Mouse (Mus musculus) olfactory bulb, adult 2 months (tissue): ENCODE measurements around the gene Ncl.

Source experiments
- CTCF ChIP-seq: fragments of 200-500 bp; IDR thresholded peaks from 2 replicates; pipeline ENCODE4 v1.5.1; 2012; ENCODE audit warnings: low read depth, mild to moderate bottlenecking, low read length, moderate library complexity; ENCODE audit not compliant: insufficient read depth
- POLR2A ChIP-seq: fragments of 200-500 bp; IDR thresholded peaks from 2 replicates; pipeline ENCODE4 v1.6.1; 2012; ENCODE audit warnings: mild to moderate bottlenecking, low read depth, low read length, moderate library complexity; ENCODE audit not compliant: insufficient read depth

DNA sequence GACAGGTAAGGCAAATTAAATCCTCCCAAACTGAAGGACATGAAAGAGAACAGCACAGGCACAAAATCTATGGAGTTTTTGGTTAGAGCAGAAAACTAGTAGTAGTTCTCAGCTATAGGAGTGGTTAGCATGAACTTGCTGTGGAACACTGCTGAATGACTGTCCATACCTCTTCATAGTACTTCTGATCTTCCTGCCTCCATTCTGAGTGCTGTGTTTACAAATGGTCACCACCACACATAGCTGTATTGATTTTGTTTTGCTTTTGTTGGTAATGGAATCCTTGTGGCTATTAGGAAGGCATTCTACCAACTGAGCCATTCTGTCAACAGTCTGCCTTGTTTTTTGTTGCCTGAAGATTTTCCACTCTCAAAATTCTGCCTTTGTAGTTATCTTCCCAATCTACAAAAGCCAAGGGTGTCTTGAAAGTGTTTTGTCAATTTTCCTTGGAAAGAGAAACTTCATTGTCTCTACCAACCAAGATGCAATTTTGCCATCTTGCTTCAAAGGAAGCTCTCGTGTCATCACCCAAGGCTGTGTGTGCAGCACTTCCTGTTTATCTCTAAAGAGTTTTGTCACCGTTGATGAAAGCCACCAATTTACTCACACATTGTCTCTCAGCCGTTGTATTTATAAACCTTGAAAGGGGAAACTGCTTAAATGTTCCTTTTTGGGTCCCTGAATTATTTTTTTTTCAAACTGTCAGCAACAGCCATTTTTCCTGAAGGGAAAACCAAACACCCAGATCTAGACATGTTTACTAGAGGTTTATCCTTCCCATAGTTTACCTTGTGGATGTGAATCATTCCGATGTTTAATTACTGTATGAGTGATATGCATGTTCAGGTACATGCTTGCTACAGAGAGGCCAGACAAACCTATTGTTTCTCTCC, 15.0 kb downstream of the Ncl start:
- TF ChIP-seq CTCF, result no peak
- TF ChIP-seq POLR2A, result no peak
